Mouse (Mus musculus): ENCODE measurements around the gene Snx30. TPM values are rescaled to one million over a fixed set of nuclear protein-coding genes. Genes with fewer than 3 reads are reported as not detected.

The Snx30 gene
- polyA plus RNA-seq, 1 experiment from 2014 or later: 19.1 TPM

DNA sequence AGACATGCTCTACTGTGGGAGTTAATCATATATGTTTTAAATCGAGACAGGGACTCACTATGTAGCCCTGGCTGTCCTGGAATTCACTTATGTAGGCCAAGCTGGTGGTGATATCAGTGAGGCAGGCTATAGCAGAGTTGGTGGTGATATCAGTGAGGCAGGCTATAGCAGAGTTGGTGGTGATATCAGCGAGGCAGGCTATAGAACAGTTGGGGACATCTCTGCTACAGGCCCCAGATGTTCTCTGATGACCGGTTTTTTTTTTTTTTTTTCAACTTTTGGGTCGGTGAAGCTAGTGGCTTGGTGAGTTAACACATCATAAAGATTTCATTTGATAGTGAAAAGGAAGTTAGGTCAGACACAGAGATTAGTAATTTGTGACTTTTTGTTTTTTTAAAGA lies 2.8 kb upstream of the Snx30 start:
- Histone ChIP-seq H3K27ac (ENCODE audit: low read depth, low read length) (no peak overlapping the region), H3K4me3 (ENCODE audit: low read depth, low read length) (no peak overlapping the region), H3K9me3 (ENCODE audit: control insufficient read depth, low read length) (no peaks in the 10 kb centered on the region), H3K36me3 (ENCODE audit: control insufficient read depth, insufficient read depth, low read length) (no peaks in the 10 kb centered on the region), H3K9ac (ENCODE audit: low read depth, low read length) (no peak overlapping the region), H3K4me1 (replicated peaks; ENCODE audit: control insufficient read depth, insufficient read depth, low read length) (no peaks in the 10 kb centered on the region), H3K27me3 (ENCODE audit: control insufficient read depth, insufficient read depth, low read length) (no peaks in the 10 kb centered on the region), H3K4me2 (replicated peaks; ENCODE audit: low read depth, low read length) (no peak overlapping the region)
- DNase-seq (ENCODE audit: low spot score) (no peak), ATAC-seq (ENCODE audit: low FRiP score) (no peak)
- WGBS: 76% methylated on average over 4 of the region's 4 CpGs

DNA sequence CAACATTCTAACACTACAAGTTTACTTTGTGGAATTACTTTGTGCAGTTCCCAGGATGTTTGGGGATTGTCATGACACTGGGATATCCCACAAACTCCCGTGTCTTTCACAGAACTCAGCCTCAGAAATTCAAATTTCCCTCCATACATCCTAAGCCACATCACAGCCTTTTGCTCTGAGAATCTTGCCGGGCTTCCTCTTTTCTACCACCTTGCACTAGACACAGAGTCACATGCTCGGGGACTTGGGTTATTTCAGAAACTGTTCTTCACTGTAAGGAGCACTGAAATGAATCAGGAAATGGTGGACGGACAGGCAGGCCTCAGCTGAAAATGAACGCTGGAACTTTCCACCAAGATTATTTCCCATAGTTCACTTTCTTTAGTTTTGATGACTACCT lies 2.3 kb upstream of the Snx30 start:
- Histone ChIP-seq H3K4me3 (ENCODE audit: low read depth, low read length) (no peak overlapping the region), H3K27ac (ENCODE audit: low read depth, low read length) (no peak overlapping the region), H3K9ac (ENCODE audit: low read depth, low read length) (no peak overlapping the region), H3K36me3 (ENCODE audit: control insufficient read depth, insufficient read depth, low read length) (no peaks in the 10 kb centered on the region), H3K4me1 (replicated peaks; ENCODE audit: control insufficient read depth, insufficient read depth, low read length) (no peaks in the 10 kb centered on the region), H3K27me3 (ENCODE audit: control insufficient read depth, insufficient read depth, low read length) (no peaks in the 10 kb centered on the region), H3K9me3 (ENCODE audit: control insufficient read depth, low read length) (no peaks in the 10 kb centered on the region), H3K4me2 (replicated peaks; ENCODE audit: low read depth, low read length) (no peak overlapping the region)
- WGBS: 77% methylated on average over 5 of the region's 5 CpGs
- no peak for DNase-seq (ENCODE audit: low spot score)
- no peak for ATAC-seq (ENCODE audit: low FRiP score)

GRCm38 (mm10) chr4:59804754-59805153 lies 886 bp upstream of the Snx30 start:
- H3K4me2 ChIP-seq (replicated peaks; ENCODE audit: low read depth, low read length): peak overlapping the region; percentile 72
- WGBS: 76% methylated on average over 1 of the region's 1 CpGs
- ATAC-seq (ENCODE audit: low FRiP score) (no peak), DNase-seq (ENCODE audit: low spot score) (no peak)
- H3K27me3 ChIP-seq (ENCODE audit: control insufficient read depth, insufficient read depth, low read length): no peaks in the 10 kb centered on the region
- H3K27ac ChIP-seq (ENCODE audit: low read depth, low read length): no peak overlapping the region
- no peak overlapping the region for H3K9ac ChIP-seq (ENCODE audit: low read depth, low read length)
- H3K9me3 ChIP-seq (ENCODE audit: control insufficient read depth, low read length): no peaks in the 10 kb centered on the region
- no peaks in the 10 kb centered on the region for H3K36me3 ChIP-seq (ENCODE audit: control insufficient read depth, insufficient read depth, low read length)
- H3K4me1 ChIP-seq (replicated peaks; ENCODE audit: control insufficient read depth, insufficient read depth, low read length): no peaks in the 10 kb centered on the region
- H3K4me3 ChIP-seq (ENCODE audit: low read depth, low read length): no peak overlapping the region

DNA sequence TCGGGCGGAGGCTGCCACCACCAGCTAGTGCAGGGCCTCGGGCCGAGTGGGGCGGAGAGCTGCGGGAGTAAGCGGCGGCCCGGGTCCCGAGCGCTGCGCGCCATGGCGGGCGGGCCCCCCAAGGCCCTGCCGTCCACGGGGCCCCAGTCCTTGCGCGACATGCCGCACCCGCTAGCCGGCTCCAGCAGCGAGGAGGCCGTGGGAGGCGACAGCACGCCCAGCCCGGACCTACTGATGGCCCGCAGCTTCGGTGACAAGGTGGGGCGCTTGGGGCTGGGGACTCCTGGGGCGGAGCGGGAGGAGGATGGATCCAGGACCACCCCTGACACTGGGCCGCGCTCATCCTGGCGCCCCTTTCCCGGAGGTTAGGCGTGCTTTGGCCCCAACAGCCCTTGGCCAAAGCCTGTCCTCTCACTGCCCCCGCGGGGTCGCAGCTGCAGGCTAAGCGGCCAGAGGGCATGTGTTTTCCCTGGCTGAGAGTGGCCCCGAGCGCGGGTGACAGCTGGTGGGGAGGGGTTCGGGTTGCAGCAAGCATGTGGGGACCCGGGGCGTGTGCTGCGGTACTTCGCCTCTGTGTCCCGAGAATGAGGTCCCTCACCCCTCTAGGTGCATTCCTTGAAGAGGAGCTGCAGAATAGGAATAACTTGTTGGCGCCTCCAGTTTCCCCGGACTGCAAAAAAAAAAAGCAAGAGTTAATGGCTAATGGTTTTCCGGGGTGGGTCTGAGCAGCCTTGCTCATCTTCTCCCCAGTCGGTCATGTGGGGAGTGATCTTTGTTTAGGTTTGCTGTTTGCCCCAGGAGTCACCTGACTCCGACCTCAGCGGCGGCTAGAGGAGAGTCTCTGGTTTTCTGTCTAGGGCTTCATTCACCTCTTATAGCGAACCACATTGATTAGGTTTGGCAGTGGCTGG lies 583 bp downstream of the Snx30 start:
- peak; percentile 71 for DNase-seq (ENCODE audit: low spot score)
- Histone ChIP-seq H3K4me2 (replicated peaks; ENCODE audit: low read depth, low read length) (peak overlapping the region; percentile 72), H3K4me1 (replicated peaks; ENCODE audit: control insufficient read depth, insufficient read depth, low read length) (no peaks in the 10 kb centered on the region), H3K27ac (ENCODE audit: low read depth, low read length) (peak overlapping the region; percentile 78), H3K9ac (ENCODE audit: low read depth, low read length) (peak overlapping the region; percentile 81), H3K9me3 (ENCODE audit: control insufficient read depth, low read length) (no peaks in the 10 kb centered on the region), H3K4me3 (ENCODE audit: low read depth, low read length) (peak overlapping the region; percentile 71), H3K27me3 (ENCODE audit: control insufficient read depth, insufficient read depth, low read length) (no peaks in the 10 kb centered on the region), H3K36me3 (ENCODE audit: control insufficient read depth, insufficient read depth, low read length) (no peaks in the 10 kb centered on the region)
- WGBS: under 1% methylated on average over 54 of the region's 58 CpGs
- peak; percentile 79 for ATAC-seq (ENCODE audit: low FRiP score)

DNA sequence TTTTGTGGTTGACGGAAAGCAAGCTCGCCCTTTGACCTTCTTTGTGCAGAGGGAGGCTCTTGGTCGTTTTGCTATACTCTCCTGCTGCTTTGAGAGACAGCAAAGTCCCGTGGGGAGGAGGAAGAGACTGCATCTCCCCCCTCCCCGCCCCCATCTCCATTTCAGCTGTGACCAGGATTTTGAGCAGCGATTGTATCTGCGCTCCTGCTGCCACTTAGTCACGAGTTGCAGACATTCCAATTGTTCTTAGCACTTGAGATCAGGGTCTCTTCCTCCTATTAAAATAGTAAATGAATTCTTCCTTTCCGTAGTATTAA lies 1.2 kb downstream of the Snx30 start:
- no peak; the same call in 1 of the 2 replicates for ATAC-seq (ENCODE audit: low FRiP score)
- no peak for DNase-seq (ENCODE audit: low spot score)
- no peaks in the 10 kb centered on the region for H3K36me3 ChIP-seq (ENCODE audit: control insufficient read depth, insufficient read depth, low read length)
- H3K27me3 ChIP-seq (ENCODE audit: control insufficient read depth, insufficient read depth, low read length): no peaks in the 10 kb centered on the region
- H3K4me2 ChIP-seq (replicated peaks; ENCODE audit: low read depth, low read length): peak overlapping the region; percentile 72
- WGBS: 1% methylated on average over 9 of the region's 9 CpGs
- H3K4me1 ChIP-seq (replicated peaks; ENCODE audit: control insufficient read depth, insufficient read depth, low read length): no peaks in the 10 kb centered on the region
- peak overlapping the region; percentile 81; the same call in 1 of the 2 replicates for H3K9ac ChIP-seq (ENCODE audit: low read depth, low read length)
- peak overlapping the region; percentile 71 for H3K4me3 ChIP-seq (ENCODE audit: low read depth, low read length)
- no peaks in the 10 kb centered on the region for H3K9me3 ChIP-seq (ENCODE audit: control insufficient read depth, low read length)
- H3K27ac ChIP-seq (ENCODE audit: low read depth, low read length): peak overlapping the region; percentile 78

- H3K4me2 ChIP-seq (replicated peaks; ENCODE audit: low read depth, low read length): peak overlapping the region; percentile 72
- ATAC-seq (ENCODE audit: low FRiP score) (no peak), DNase-seq (ENCODE audit: low spot score) (no peak)
- peak overlapping the region; percentile 71 for H3K4me3 ChIP-seq (ENCODE audit: low read depth, low read length)
- no peaks in the 10 kb centered on the region for H3K4me1 ChIP-seq (replicated peaks; ENCODE audit: control insufficient read depth, insufficient read depth, low read length)
- no peaks in the 10 kb centered on the region for H3K27me3 ChIP-seq (ENCODE audit: control insufficient read depth, insufficient read depth, low read length)
- no peaks in the 10 kb centered on the region for H3K36me3 ChIP-seq (ENCODE audit: control insufficient read depth, insufficient read depth, low read length)
- WGBS: 66% methylated on average over 2 of the region's 2 CpGs
- H3K9me3 ChIP-seq (ENCODE audit: control insufficient read depth, low read length): no peaks in the 10 kb centered on the region
- H3K27ac ChIP-seq (ENCODE audit: low read depth, low read length): no peak overlapping the region
- no peak overlapping the region; the same call in 1 of the 2 replicates for H3K9ac ChIP-seq (ENCODE audit: low read depth, low read length)
These were observed 1.9 kb downstream of the Snx30 start for GRCm38 (mm10) chr4:59807521-59807920.

- no peaks in the 10 kb centered on the region for H3K36me3 ChIP-seq (ENCODE audit: control insufficient read depth, insufficient read depth, low read length)
- DNase-seq (ENCODE audit: low spot score): no peak
- H3K4me1 ChIP-seq (replicated peaks; ENCODE audit: control insufficient read depth, insufficient read depth, low read length): no peaks in the 10 kb centered on the region
- H3K4me2 ChIP-seq (replicated peaks; ENCODE audit: low read depth, low read length): no peak overlapping the region
- no peak overlapping the region for H3K4me3 ChIP-seq (ENCODE audit: low read depth, low read length)
- no peak for ATAC-seq (ENCODE audit: low FRiP score)
- H3K27me3 ChIP-seq (ENCODE audit: control insufficient read depth, insufficient read depth, low read length): no peaks in the 10 kb centered on the region
- WGBS: 72% methylated on average over 5 of the region's 5 CpGs
- no peak overlapping the region for H3K9ac ChIP-seq (ENCODE audit: low read depth, low read length)
- no peaks in the 10 kb centered on the region for H3K9me3 ChIP-seq (ENCODE audit: control insufficient read depth, low read length)
- H3K27ac ChIP-seq (ENCODE audit: low read depth, low read length): no peak overlapping the region
These were observed 2.8 kb downstream of the Snx30 start for GRCm38 (mm10) chr4:59808396-59808795.

GRCm38 (mm10) chr4:59814094-59814493 lies 8.5 kb downstream of the Snx30 start:
- peaks cover 1% of the 10 kb centered on the region for H3K4me1 ChIP-seq (replicated peaks; ENCODE audit: control insufficient read depth, insufficient read depth, low read length)
- H3K36me3 ChIP-seq (ENCODE audit: control insufficient read depth, insufficient read depth, low read length): no peaks in the 10 kb centered on the region
- H3K4me3 ChIP-seq (ENCODE audit: low read depth, low read length): no peak overlapping the region
- 87% methylated on average over 7 of the region's 7 CpGs for WGBS
- no peak overlapping the region for H3K27ac ChIP-seq (ENCODE audit: low read depth, low read length)
- H3K4me2 ChIP-seq (replicated peaks; ENCODE audit: low read depth, low read length): no peak overlapping the region
- H3K27me3 ChIP-seq (ENCODE audit: control insufficient read depth, insufficient read depth, low read length): no peaks in the 10 kb centered on the region
- ATAC-seq (ENCODE audit: low FRiP score): no peak
- H3K9ac ChIP-seq (ENCODE audit: low read depth, low read length): no peak overlapping the region
- no peak for DNase-seq (ENCODE audit: low spot score)
- H3K9me3 ChIP-seq (ENCODE audit: control insufficient read depth, low read length): no peaks in the 10 kb centered on the region

All from hindbrain, embryonic 11.5 days (tissue).